Mouse (Mus musculus) ES-Bruce4 (cell line): Measurements from ENCODE around the gene Anks1. TPM values are rescaled to one million over a fixed set of nuclear protein-coding genes. Genes with fewer than 3 reads are reported as not detected.

Source experiments
- H3K27ac ChIP-seq: 2 replicates; pipeline ENCODE4 v1.5.1; 2012; ENCODE audit warnings: low read length, inconsistent platforms; ENCODE audit not compliant: insufficient read depth
- H3K27me3 ChIP-seq: 2 replicates; pipeline ENCODE4 v1.6.1; 2012; ENCODE audit warnings: mild to moderate bottlenecking, low read length, inconsistent platforms; ENCODE audit not compliant: control insufficient read depth, poor library complexity, insufficient read depth, severe bottlenecking
- H3K36me3 ChIP-seq: 2 replicates; pipeline ENCODE4 v1.6.1; 2012; ENCODE audit warnings: inconsistent platforms, mild to moderate bottlenecking, low read length, moderate library complexity; ENCODE audit not compliant: control insufficient read depth, poor library complexity, insufficient read depth, severe bottlenecking
- H3K4me1 ChIP-seq: one replicate; pipeline ENCODE4 v1.8.1; 2011; ENCODE audit warnings: low read length; ENCODE audit not compliant: control insufficient read depth, insufficient read depth
- H3K4me3 ChIP-seq: 2 replicates; pipeline ENCODE4 v1.5.1; 2011; ENCODE audit warnings: low read depth, mild to moderate bottlenecking, low read length
- H3K9ac ChIP-seq: 2 replicates; pipeline ENCODE4 v1.6.1; 2012; ENCODE audit warnings: low read depth, mild to moderate bottlenecking, inconsistent platforms; ENCODE audit not compliant: poor library complexity, severe bottlenecking
- H3K9me3 ChIP-seq: replicated peaks from 2 replicates; pipeline ENCODE4 v1.6.1; 2012; ENCODE audit warnings: mild to moderate bottlenecking, low read length, inconsistent platforms; ENCODE audit not compliant: control insufficient read depth, poor library complexity, insufficient read depth, severe bottlenecking
- CTCF ChIP-seq: IDR thresholded peaks from one replicate; pipeline ENCODE4 v1.8.1; 2011; ENCODE audit warnings: low read depth, low read length
- EP300 ChIP-seq: IDR thresholded peaks from 2 replicates; pipeline ENCODE4 v1.6.1; 2011; ENCODE audit warnings: low read depth, low read length; ENCODE audit not compliant: insufficient read depth
- POLR2A ChIP-seq: IDR thresholded peaks from one replicate; pipeline ENCODE4 v1.8.1; 2011; ENCODE audit warnings: low read length; ENCODE audit not compliant: insufficient read depth
- polyA plus RNA-seq: library from polyadenylated mRNA; stranded (reverse); fragments of >200 nt; gene quantifications from 2 replicates; pipeline ENCODE4 v1.2.4, GENCODE M21; 2011; ENCODE audit warnings: low read depth; ENCODE audit not compliant: missing spikeins, insufficient read depth, insufficient read length

Gene Anks1
- polyA plus RNA-seq, 1 experiment = 23.7 TPM

DNA sequence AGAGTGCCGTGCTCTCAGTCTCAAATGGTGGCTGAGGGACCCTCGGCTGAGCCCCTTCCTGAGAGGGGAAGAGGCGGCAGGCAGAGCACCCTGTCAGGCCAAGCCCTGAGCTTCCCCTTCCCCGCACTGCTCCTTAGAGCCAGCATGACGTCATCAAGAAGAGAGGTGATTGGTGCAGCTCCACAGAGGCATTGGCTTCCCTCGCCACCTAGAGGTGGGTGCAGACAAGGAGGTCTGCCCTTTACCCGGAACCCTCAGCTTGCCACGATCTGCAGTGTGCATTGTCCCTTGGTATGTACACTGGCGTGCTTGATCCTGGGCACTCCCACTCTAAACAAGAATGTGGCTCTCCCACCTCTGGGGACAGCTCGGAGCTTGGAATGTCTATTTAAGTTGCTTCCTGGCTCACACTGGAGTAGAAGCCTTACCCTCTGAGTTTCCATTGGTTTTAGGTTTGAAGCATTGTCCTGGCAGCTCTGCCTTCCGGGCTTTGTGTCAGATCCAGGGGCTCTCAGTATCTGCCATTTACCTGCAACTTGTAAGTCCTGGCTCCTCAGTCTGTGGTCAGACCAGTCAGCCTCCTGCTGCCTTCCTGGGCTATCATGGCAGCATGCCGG, 104.3 kb downstream of the Anks1 start:
- Histone ChIP-seq H3K4me1 (peaks cover 12% of the 10 kb centered on the region), H3K36me3 (no peaks in the 10 kb centered on the region), H3K27ac (no peak overlapping the region; the same call in 1 of the 2 replicates), H3K9ac (no peak overlapping the region), H3K4me3 (no peak overlapping the region), H3K9me3 (no peaks in the 10 kb centered on the region), H3K27me3 (no peaks in the 10 kb centered on the region)
- no peak for TF ChIP-seq EP300
- TF ChIP-seq POLR2A = no peak
- peak; percentile 82 for TF ChIP-seq CTCF

GRCm38 (mm10) chr17:28014449-28014848, 105.3 kb downstream of the Anks1 start:
- H3K4me3 ChIP-seq = no peak overlapping the region
- no peak overlapping the region for H3K27ac ChIP-seq
- H3K4me1 ChIP-seq = peaks cover 13% of the 10 kb centered on the region

GRCm38 (mm10) chr17:28015068-28015730, 106.1 kb downstream of the Anks1 start:
- Histone ChIP-seq H3K27ac (no peak overlapping the region), H3K4me1 (peaks cover 16% of the 10 kb centered on the region), H3K9ac (no peak overlapping the region), H3K27me3 (no peaks in the 10 kb centered on the region), H3K36me3 (no peaks in the 10 kb centered on the region), H3K9me3 (no peaks in the 10 kb centered on the region), H3K4me3 (no peak overlapping the region)
- TF ChIP-seq CTCF = no peak
- TF ChIP-seq POLR2A = no peak
- no peak for TF ChIP-seq EP300

More at GRCm38 (mm10) chr17:28014449-28014848, 105.3 kb downstream of the Anks1 start:
- Histone ChIP-seq H3K9ac (no peak overlapping the region), H3K27me3 (no peaks in the 10 kb centered on the region), H3K9me3 (no peaks in the 10 kb centered on the region), H3K36me3 (no peaks in the 10 kb centered on the region)
- TF ChIP-seq POLR2A = no peak
- no peak for TF ChIP-seq EP300
- no peak for TF ChIP-seq CTCF

- Histone ChIP-seq H3K9me3 (no peaks in the 10 kb centered on the region), H3K9ac (no peak overlapping the region), H3K4me1 (peaks cover 16% of the 10 kb centered on the region), H3K36me3 (no peaks in the 10 kb centered on the region), H3K27me3 (no peaks in the 10 kb centered on the region), H3K4me3 (no peak overlapping the region), H3K27ac (no peak overlapping the region)
- TF ChIP-seq CTCF = no peak
- TF ChIP-seq POLR2A = no peak
- no peak for TF ChIP-seq EP300
Observed at GRCm38 (mm10) chr17:28016056-28016797, 107.1 kb downstream of the Anks1 start.

- no peaks in the 10 kb centered on the region for H3K27me3 ChIP-seq
- no peak overlapping the region for H3K4me3 ChIP-seq
- H3K9ac ChIP-seq = no peak overlapping the region
- TF ChIP-seq CTCF = no peak
- no peak for TF ChIP-seq EP300
- TF ChIP-seq POLR2A = no peak
- no peaks in the 10 kb centered on the region for H3K36me3 ChIP-seq
- H3K4me1 ChIP-seq = peaks cover 16% of the 10 kb centered on the region
- no peaks in the 10 kb centered on the region for H3K9me3 ChIP-seq
- H3K27ac ChIP-seq = no peak overlapping the region
Observed at GRCm38 (mm10) chr17:28018344-28018743, 109.2 kb downstream of the Anks1 start.
